ENCODE assay signal across 8 mouse cellular contexts in the genomic region with DNA sequence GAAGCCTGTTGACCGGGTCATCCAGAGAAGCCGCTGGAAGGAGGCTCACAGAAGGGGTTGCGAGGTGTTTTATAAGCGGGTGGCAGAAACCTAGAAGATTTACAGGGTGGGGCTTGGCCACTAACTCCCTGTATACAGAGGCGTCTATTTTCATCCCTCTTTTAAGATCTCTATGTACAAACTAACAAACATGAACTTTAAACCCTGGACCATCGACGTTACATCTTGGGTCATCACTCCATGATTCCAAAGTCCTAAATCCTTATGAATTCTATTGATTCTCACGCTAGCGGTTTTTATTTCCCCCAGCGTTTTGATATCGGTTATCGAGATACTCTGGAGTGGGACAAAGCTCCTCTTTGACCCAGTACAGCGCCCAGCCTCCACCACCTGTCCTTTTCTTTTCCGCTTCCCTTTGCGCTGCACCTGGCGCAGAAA. TPM values are rescaled to one million over a fixed set of nuclear protein-coding genes. Genes with fewer than 3 reads are reported as not detected.
DNase-seq lines count a peak whose midpoint lies in the region; ATAC-seq and TF ChIP-seq lines count a peak whose summit lies in the region.

No protein-coding gene starts in this region.

- peak overlapping the region; percentile 47 for H3K27ac ChIP-seq in cerebellum, adult 2 months (ENCODE audit: insufficient read depth, low read length)
- no peak overlapping the region for H3K27ac ChIP-seq in lung, postnatal 0 days (ENCODE audit: low read length)
- H3K27ac ChIP-seq in limb, embryonic 11.5 days (replicated peaks; ENCODE audit: low read depth, low read length): no peak overlapping the region
- H3K27ac ChIP-seq in olfactory bulb, adult 2 months (ENCODE audit: insufficient read depth, low read depth, low read length): no peak overlapping the region

- peak overlapping the region; percentile 92 for H3K4me2 ChIP-seq in lung, postnatal 0 days (replicated peaks; ENCODE audit: low read depth, low read length)
- H3K4me2 ChIP-seq in limb, embryonic 11.5 days (ENCODE audit: low read depth, severe bottlenecking): peak overlapping the region; percentile 99

- no peak for TF ChIP-seq EP300 in lung, postnatal 0 days (IDR thresholded peaks at IDR 0.05)

- peak in 1 of 2 experiments; percentile 25 for DNase-seq in cerebellum, adult 2 months
- no peak for DNase-seq in cerebellum, postnatal 36 days
- no peak for DNase-seq in lung, postnatal 0 days (ENCODE audit: low spot score)
- DNase-seq in lung, postnatal 25 days (ENCODE audit: low spot score): no peak
- no peak for DNase-seq in limb, embryonic 11.5 days (ENCODE audit: low spot score)
- DNase-seq in right cerebral cortex, postnatal 4 days: no peak
- DNase-seq in B cell, adult 2 months: no peak

- no peak for TF ChIP-seq POLR2A in cerebellum, adult 2 months (IDR thresholded peaks at IDR 0.05; ENCODE audit: borderline replicate concordance, insufficient read depth, low read length)
- no peak for TF ChIP-seq POLR2A in olfactory bulb, adult 2 months (IDR thresholded peaks at IDR 0.05; ENCODE audit: insufficient read depth, low read depth, low read length)

- WGBS in cerebellum, adult 2 months: 5% methylated on average over 16 of the region's 16 CpGs
- 7% methylated on average over 16 of the region's 16 CpGs for WGBS in lung, postnatal 0 days
- WGBS in limb, embryonic 11.5 days: 9% methylated on average over 16 of the region's 16 CpGs
- 8% methylated on average over 16 of the region's 16 CpGs for WGBS in olfactory bulb, adult 2 months

- TF ChIP-seq CTCF in cerebellum, adult 2 months (IDR thresholded peaks at IDR 0.05; ENCODE audit: borderline replicate concordance, insufficient read depth, low read depth, low read length): no peak
- TF ChIP-seq CTCF in lung, postnatal 0 days (IDR thresholded peaks at IDR 0.05): no peak
- TF ChIP-seq CTCF in olfactory bulb, adult 2 months (IDR thresholded peaks at IDR 0.05; ENCODE audit: insufficient read depth, low read depth, low read length): no peak

- H3K36me3 ChIP-seq in lung, postnatal 0 days (ENCODE audit: insufficient read depth, low read length): no peaks in the 10 kb centered on the region
- no peaks in the 10 kb centered on the region for H3K36me3 ChIP-seq in limb, embryonic 11.5 days (ENCODE audit: control insufficient read depth, insufficient read depth, low read length)

- H3K4me1 ChIP-seq in cerebellum, adult 2 months (ENCODE audit: control insufficient read depth, insufficient read depth, low read length): no peaks in the 10 kb centered on the region
- H3K4me1 ChIP-seq in lung, postnatal 0 days (ENCODE audit: insufficient read depth, low read depth, low read length): no peaks in the 10 kb centered on the region; the same call in 1 of the 2 replicates
- peaks cover 4% of the 10 kb centered on the region; the same call in 1 of the 2 replicates for H3K4me1 ChIP-seq in limb, embryonic 11.5 days (ENCODE audit: control insufficient read depth, insufficient read depth, low read length)
- H3K4me1 ChIP-seq in olfactory bulb, adult 2 months (ENCODE audit: control insufficient read depth, insufficient read depth, low read length): peaks cover 16% of the 10 kb centered on the region

- peak overlapping the region; percentile 88 for H3K4me3 ChIP-seq in cerebellum, adult 2 months (replicated peaks; ENCODE audit: insufficient read depth, low read depth, low read length)
- H3K4me3 ChIP-seq in lung, postnatal 0 days (ENCODE audit: low read depth, low read length): peak overlapping the region; percentile 57
- peak overlapping the region; percentile 58 for H3K4me3 ChIP-seq in limb, embryonic 11.5 days (ENCODE audit: low read depth, low read length)
- peak overlapping the region; percentile 86 for H3K4me3 ChIP-seq in olfactory bulb, adult 2 months (ENCODE audit: insufficient read depth, low read depth, low read length)

- no peaks in the 10 kb centered on the region for H3K9me3 ChIP-seq in lung, postnatal 0 days (ENCODE audit: low read length)
- H3K9me3 ChIP-seq in limb, embryonic 11.5 days (ENCODE audit: control insufficient read depth, low read length): no peaks in the 10 kb centered on the region; the same call in 1 of the 2 replicates

- H3K27me3 ChIP-seq in cerebellum, adult 2 months (ENCODE audit: control insufficient read depth, insufficient read depth, low read length): no peaks in the 10 kb centered on the region
- H3K27me3 ChIP-seq in lung, postnatal 0 days (replicated peaks; ENCODE audit: insufficient read depth, low read length): peaks cover 6% of the 10 kb centered on the region; the same call in 1 of the 2 replicates
- peaks cover 45% of the 10 kb centered on the region for H3K27me3 ChIP-seq in limb, embryonic 11.5 days (ENCODE audit: control insufficient read depth, insufficient read depth, low read length)

- H3K9ac ChIP-seq in lung, postnatal 0 days (replicated peaks; ENCODE audit: low read depth): peak overlapping the region; percentile 46
- no peak overlapping the region; the same call in 1 of the 2 replicates for H3K9ac ChIP-seq in limb, embryonic 11.5 days (ENCODE audit: low read length)

- no peak for ATAC-seq in lung, postnatal 0 days
- ATAC-seq in limb, embryonic 11.5 days (ENCODE audit: insufficient number of reproducible peaks, low FRiP score, low TSS enrichment, low read depth): no peak

RNA-seq across cellular contexts. Expression of a gene that starts 0.8 kb away (rescaled TPM):
- 61.8 TPM in 2 replicates for polyA plus RNA-seq in cerebellum, adult 2 months (2012; rRNA removed)
- polyA plus RNA-seq in lung, postnatal 0 days (2015; fragmentation: Nextera tagmentation; extraction: Ambion mirVana): 12.1 and 13.4 TPM in 2 replicates
- 0.35 and 0.55 TPM in 2 replicates for polyA plus RNA-seq in limb, embryonic 11.5 days (2014; fragmentation: Nextera tagmentation; extraction: Ambion mirVana)
- polyA plus RNA-seq in olfactory bulb, adult 2 months (2012; ENCODE audit: insufficient read depth, insufficient read length, low replicate concordance, missing spikeins): not detected in 2 replicates

RNA-seq across cellular contexts. Expression of a gene that starts 36.8 kb away (rescaled TPM):
- 9.9 and 10.5 TPM in 2 replicates for polyA plus RNA-seq in cerebellum, adult 2 months (2012; rRNA removed)
- polyA plus RNA-seq in lung, postnatal 0 days (2015; fragmentation: Nextera tagmentation; extraction: Ambion mirVana): 33.7 and 37.9 TPM in 2 replicates
- 16.9 and 20.0 TPM in 2 replicates for polyA plus RNA-seq in limb, embryonic 11.5 days (2014; fragmentation: Nextera tagmentation; extraction: Ambion mirVana)
- not detected in 2 replicates for polyA plus RNA-seq in olfactory bulb, adult 2 months (2012; ENCODE audit: insufficient read depth, insufficient read length, low replicate concordance, missing spikeins)

RNA-seq across cellular contexts. Expression of a gene that starts 58.0 kb away (rescaled TPM):
- polyA plus RNA-seq in cerebellum, adult 2 months (2012; rRNA removed): 830 and 872 TPM in 2 replicates
- 423 and 444 TPM in 2 replicates for polyA plus RNA-seq in lung, postnatal 0 days (2015; fragmentation: Nextera tagmentation; extraction: Ambion mirVana)
- 470 and 488 TPM in 2 replicates for polyA plus RNA-seq in limb, embryonic 11.5 days (2014; fragmentation: Nextera tagmentation; extraction: Ambion mirVana)
- polyA plus RNA-seq in olfactory bulb, adult 2 months (2012; ENCODE audit: insufficient read depth, insufficient read length, low replicate concordance, missing spikeins): not detected in 2 replicates

RNA-seq across cellular contexts. Expression of a gene that starts 58.2 kb away (rescaled TPM):
- polyA plus RNA-seq in cerebellum, adult 2 months (2012; rRNA removed): 34.6 and 36.6 TPM in 2 replicates
- polyA plus RNA-seq in lung, postnatal 0 days (2015; fragmentation: Nextera tagmentation; extraction: Ambion mirVana): 46.1 and 49.0 TPM in 2 replicates
- 81.4 and 81.6 TPM in 2 replicates for polyA plus RNA-seq in limb, embryonic 11.5 days (2014; fragmentation: Nextera tagmentation; extraction: Ambion mirVana)
- not detected in 2 replicates for polyA plus RNA-seq in olfactory bulb, adult 2 months (2012; ENCODE audit: insufficient read depth, insufficient read length, low replicate concordance, missing spikeins)

Comparison
In these comparisons a context has a peak if more than half of its experiments do, and no peak if none do; other contexts are left out.
1. RNA of a gene that starts 36.8 kb away (polyA plus RNA-seq): 33.7 to 37.9 TPM in lung, postnatal 0 days, 16.9 to 20.0 TPM in limb, embryonic 11.5 days and 9.9 to 10.5 TPM in cerebellum, adult 2 months; not detected in olfactory bulb, adult 2 months; every median in the first group is over 10 times any median in the second.
2. Peak in every context shown above with its lines, with median percentiles within 50 percentile points of each other: H3K4me3 ChIP-seq.